Mouse (Mus musculus): Measurements from ENCODE around the gene S100a7a.

DNA sequence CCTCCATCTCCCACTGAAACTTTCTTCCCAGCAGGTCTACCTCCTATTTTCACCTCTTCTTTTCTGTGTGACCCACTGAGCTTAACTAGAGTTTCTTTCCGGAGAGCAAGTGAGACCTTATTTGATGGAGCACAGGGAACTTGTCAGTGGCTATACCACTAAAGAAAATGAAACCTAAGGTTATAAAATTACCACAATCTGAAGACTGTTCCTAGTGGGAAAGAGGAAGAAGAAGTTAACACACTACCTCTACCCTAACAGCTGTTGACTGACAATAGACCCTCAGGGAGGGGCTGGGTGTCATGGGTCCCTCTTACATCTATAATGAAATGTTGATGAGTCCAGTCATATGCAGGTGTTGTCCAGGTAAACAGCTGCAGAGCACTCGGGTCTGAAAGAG, 21.8 kb upstream of the S100a7a start:
- TF ChIP-seq EP300 (IDR thresholded peaks at IDR 0.05; ENCODE audit: insufficient read depth, low read depth, low read length): no peak
- no peak for TF ChIP-seq CTCF (IDR thresholded peaks at IDR 0.05)
- TF ChIP-seq POLR2A (IDR thresholded peaks at IDR 0.05; ENCODE audit: insufficient read depth, low read depth, low read length): no peak

Data from heart, adult 2 months (tissue).